Mouse (Mus musculus): Measurements from ENCODE around the gene Zfpl1. TPM values are rescaled to one million over a fixed set of nuclear protein-coding genes. Genes with fewer than 3 reads are reported as not detected.
"Not testable (repeated sequence)": the region's sequence is repeated elsewhere in the genome, so short reads cannot be mapped to it uniquely, and the experiment has no call there.

Gene Zfpl1
- 11.9 and 21.6 TPM in 2 replicates for total RNA-seq (2014; fragmentation: Nextera tagmentation)
- 19.9 and 30.2 TPM in 2 replicates for total RNA-seq (2017)

GRCm38 (mm10) chr19:6084478-6085248, at the start of gene Zfpl1, which contains the start of gene Cdca5:
Gene Zfpl1 (minus strand): TSS chr19:6084956.
Gene Cdca5 (plus strand): TSS chr19:6084983.
- ATAC-seq (replicated peaks; ENCODE audit: poor library complexity, severe bottlenecking), result peak; percentile 92

GRCm38 (mm10) chr19:6133197-6133596, 48.4 kb upstream of the Zfpl1 start:
- not testable (repeated sequence) for ATAC-seq (replicated peaks; ENCODE audit: poor library complexity, severe bottlenecking)

GRCm38 (mm10) chr19:6132171-6132827, 47.5 kb upstream of the Zfpl1 start:
- no peak for ATAC-seq (replicated peaks; ENCODE audit: poor library complexity, severe bottlenecking)

GRCm38 (mm10) chr19:6130414-6131128, 45.8 kb upstream of the Zfpl1 start:
- ATAC-seq (replicated peaks; ENCODE audit: poor library complexity, severe bottlenecking), result not testable (repeated sequence)

- ATAC-seq (replicated peaks; ENCODE audit: poor library complexity, severe bottlenecking), result peak; percentile 92
These were observed 43.1 kb upstream of the Zfpl1 start, which contains the start of gene Snx15 for GRCm38 (mm10) chr19:6127760-6128341. Gene Snx15 (minus strand): TSS chr19:6128304.

GRCm38 (mm10) chr19:6126789-6127580, 42.2 kb upstream of the Zfpl1 start:
- no peak for ATAC-seq (replicated peaks; ENCODE audit: poor library complexity, severe bottlenecking)

GRCm38 (mm10) chr19:6126289-6126688, 41.5 kb upstream of the Zfpl1 start:
- no peak for ATAC-seq (replicated peaks; ENCODE audit: poor library complexity, severe bottlenecking)

- no peak for ATAC-seq (replicated peaks; ENCODE audit: poor library complexity, severe bottlenecking)
These were observed 40.1 kb upstream of the Zfpl1 start for GRCm38 (mm10) chr19:6124898-6125297.

GRCm38 (mm10) chr19:6123330-6123729, 38.6 kb upstream of the Zfpl1 start:
- no peak for ATAC-seq (replicated peaks; ENCODE audit: poor library complexity, severe bottlenecking)

GRCm38 (mm10) chr19:6121761-6122160, 37.0 kb upstream of the Zfpl1 start:
- no peak for ATAC-seq (replicated peaks; ENCODE audit: poor library complexity, severe bottlenecking)

- no peak for ATAC-seq (replicated peaks; ENCODE audit: poor library complexity, severe bottlenecking)
These were observed 34.0 kb upstream of the Zfpl1 start for GRCm38 (mm10) chr19:6118677-6119185.

GRCm38 (mm10) chr19:6117986-6118676, 33.4 kb upstream of the Zfpl1 start, which contains the start of gene Sac3d1:
Gene Sac3d1 (minus strand): TSS chr19:6118650.
- ATAC-seq (replicated peaks; ENCODE audit: poor library complexity, severe bottlenecking), result peak; percentile 83

GRCm38 (mm10) chr19:6117346-6117985, 32.7 kb upstream of the Zfpl1 start:
- no peak for ATAC-seq (replicated peaks; ENCODE audit: poor library complexity, severe bottlenecking)

GRCm38 (mm10) chr19:6116113-6116850, 31.5 kb upstream of the Zfpl1 start:
- no peak for ATAC-seq (replicated peaks; ENCODE audit: poor library complexity, severe bottlenecking)

GRCm38 (mm10) chr19:6113116-6113515, 28.4 kb upstream of the Zfpl1 start:
- ATAC-seq (replicated peaks; ENCODE audit: poor library complexity, severe bottlenecking), result no peak

GRCm38 (mm10) chr19:6105586-6105985, 20.8 kb upstream of the Zfpl1 start, which contains the start of gene Naaladl1:
Gene Naaladl1 (plus strand): TSS chr19:6105782.
- ATAC-seq (replicated peaks; ENCODE audit: poor library complexity, severe bottlenecking), result no peak

- 0 out of 2 replicates have a peak, but pooled peaks have one; percentile 20 for ATAC-seq (replicated peaks; ENCODE audit: poor library complexity, severe bottlenecking)
These were observed 19.7 kb upstream of the Zfpl1 start for GRCm38 (mm10) chr19:6104476-6104875.
